Mouse (Mus musculus) heart, embryonic 12.5 days (tissue): ENCODE data around the gene Krtap1-4. TPM values are rescaled to one million over a fixed set of nuclear protein-coding genes. Genes with fewer than 3 reads are reported as not detected.
"Not testable (repeated sequence)": the region's sequence is repeated elsewhere in the genome, so short reads cannot be mapped to it uniquely, and the experiment has no call there.

Experiments
- ATAC-seq: fragments of 200-750 bp; cut with Nextera tagmentation; 2 replicates; pipeline ENCODE4 v1.8.0; 2017; ENCODE audit warnings: moderate TSS enrichment, moderate library complexity; ENCODE audit not compliant: insufficient number of reproducible peaks, low FRiP score
- H3K27ac ChIP-seq: fragments of 300-500 bp; sonication (generic); 2 replicates; pipeline ENCODE4 v1.5.1; 2016; ENCODE audit warnings: mild to moderate bottlenecking, moderate library complexity; ENCODE audit not compliant: poor library complexity, severe bottlenecking
- H3K27me3 ChIP-seq: fragments of 300-500 bp; sonication (generic); replicated peaks from 2 replicates; pipeline ENCODE4 v1.6.1; 2016; ENCODE audit warnings: mild to moderate bottlenecking, moderate library complexity
- H3K36me3 ChIP-seq: fragments of 300-500 bp; sonication (generic); 2 replicates; pipeline ENCODE4 v1.6.1; 2016; ENCODE audit warnings: mild to moderate bottlenecking, moderate library complexity
- H3K4me1 ChIP-seq: fragments of 300-500 bp; sonication (generic); replicated peaks from 2 replicates; pipeline ENCODE4 v1.6.1; 2016; ENCODE audit warnings: mild to moderate bottlenecking
- H3K4me2 ChIP-seq: fragments of 300-500 bp; sonication (generic); 2 replicates; pipeline ENCODE4 v1.6.1; 2016; ENCODE audit warnings: mild to moderate bottlenecking, moderate library complexity
- H3K4me3 ChIP-seq: fragments of 300-500 bp; sonication (generic); 2 replicates; pipeline ENCODE4 v1.5.1; 2016; ENCODE audit warnings: mild to moderate bottlenecking
- H3K9ac ChIP-seq: fragments of 300-500 bp; sonication (generic); 2 replicates; pipeline ENCODE4 v1.6.1; 2016; ENCODE audit warnings: mild to moderate bottlenecking, moderate library complexity
- H3K9me3 ChIP-seq: fragments of 300-500 bp; sonication (generic); replicated peaks from 2 replicates; pipeline ENCODE4 v1.6.1; 2016; ENCODE audit warnings: mild to moderate bottlenecking, moderate library complexity
- WGBS: fragments of 180-500 bp; shearing (Covaris S2); methylation state at CpG from one replicate; pipeline ENCODE4 v1.1.7; 2016; 5-methylcytosine and 5-hydroxymethylcytosine counted together
- polyA plus RNA-seq: library from polyadenylated mRNA; unstranded; fragments of >200 nt; fragmentation: Nextera tagmentation; extraction: Ambion mirVana; gene quantifications from 2 replicates; pipeline ENCODE4 v1.2.1, GENCODE M21; 2016

Krtap1-4 gene
- not detected in 2 replicates for polyA plus RNA-seq

- 0 out of 2 replicates have a peak, but pooled peaks cover 3% of the 10 kb centered on the region for H3K27me3 ChIP-seq
- ATAC-seq: no peak
- no peak within 1 kb of the TSS for H3K4me2 ChIP-seq
- WGBS: 69% methylated on average over 5 of the region's 5 CpGs
- H3K36me3 ChIP-seq: no peaks in the 10 kb centered on the region
- no peaks in the 10 kb centered on the region for H3K4me1 ChIP-seq
- H3K9me3 ChIP-seq: no peaks in the 10 kb centered on the region
- H3K4me3 ChIP-seq: no peak within 1 kb of the TSS
- no peak within 1 kb of the TSS for H3K9ac ChIP-seq
- no peak within 1 kb of the TSS for H3K27ac ChIP-seq
These were observed at the start of gene Krtap1-4 for GRCm38 (mm10) chr11:99583245-99583704. TSS of gene Krtap1-4 (minus strand) at chr11:99583654.

GRCm38 (mm10) chr11:99630890-99631289, 47.4 kb upstream of the Krtap1-4 start:
- WGBS: 65% methylated on average over 3 of the region's 3 CpGs
- ATAC-seq: no peak
- H3K9ac ChIP-seq: no peak overlapping the region

GRCm38 (mm10) chr11:99628138-99628537, 44.7 kb upstream of the Krtap1-4 start, which contains the start of gene Krtap4-1:
TSS of gene Krtap4-1 (minus strand) at chr11:99628238.
- no peak within 1 kb of the TSS for H3K4me2 ChIP-seq
- H3K27ac ChIP-seq: no peak within 1 kb of the TSS
- H3K36me3 ChIP-seq: no peaks in the 10 kb centered on the region
- H3K4me3 ChIP-seq: no peak within 1 kb of the TSS
- peaks cover 5% of the 10 kb centered on the region; the same call in 1 of the 2 replicates for H3K27me3 ChIP-seq
- no peak for ATAC-seq
- peaks cover 5% of the 10 kb centered on the region; the same call in 1 of the 2 replicates for H3K9me3 ChIP-seq
- no peak within 1 kb of the TSS for H3K9ac ChIP-seq
- no peaks in the 10 kb centered on the region for H3K4me1 ChIP-seq
- WGBS: 76% methylated on average over 4 of the region's 4 CpGs

More at GRCm38 (mm10) chr11:99630890-99631289, 47.4 kb upstream of the Krtap1-4 start:
- Histone ChIP-seq H3K9me3 (no peaks in the 10 kb centered on the region), H3K27me3 (peaks cover 10% of the 10 kb centered on the region), H3K27ac (no peak overlapping the region), H3K36me3 (no peaks in the 10 kb centered on the region), H3K4me1 (no peaks in the 10 kb centered on the region), H3K4me3 (no peak overlapping the region), H3K4me2 (no peak overlapping the region)

- Histone ChIP-seq H3K9me3 (peaks cover under 1% of the 10 kb centered on the region; the same call in 1 of the 2 replicates), H3K36me3 (no peaks in the 10 kb centered on the region), H3K4me1 (no peaks in the 10 kb centered on the region), H3K27ac (no peak within 1 kb of the TSS), H3K27me3 (no peaks in the 10 kb centered on the region), H3K4me2 (no peak within 1 kb of the TSS), H3K9ac (no peak within 1 kb of the TSS), H3K4me3 (no peak within 1 kb of the TSS)
- 81% methylated on average over 2 of the region's 2 CpGs for WGBS
- no peak for ATAC-seq
These were observed 36.9 kb upstream of the Krtap1-4 start, which contains the start of gene Gm11562 for GRCm38 (mm10) chr11:99620335-99620734. TSS of gene Gm11562 (minus strand) at chr11:99620435.

GRCm38 (mm10) chr11:99614796-99615363, 31.4 kb upstream of the Krtap1-4 start, which contains the start of gene Krtap2-4:
TSS of gene Krtap2-4 (minus strand) at chr11:99614846.
- Histone ChIP-seq H3K4me1 (no peaks in the 10 kb centered on the region), H3K4me2 (no peak within 1 kb of the TSS), H3K9ac (no peak within 1 kb of the TSS), H3K4me3 (no peak within 1 kb of the TSS), H3K9me3 (no peaks in the 10 kb centered on the region), H3K27me3 (no peaks in the 10 kb centered on the region), H3K36me3 (no peaks in the 10 kb centered on the region), H3K27ac (no peak within 1 kb of the TSS)
- ATAC-seq: no peak
- 53% methylated on average over 3 of the region's 3 CpGs for WGBS

GRCm38 (mm10) chr11:99610089-99610488, 26.6 kb upstream of the Krtap1-4 start, which contains the start of gene Gm11937:
TSS of gene Gm11937 (minus strand) at chr11:99610189.
- not testable (repeated sequence) for H3K36me3 ChIP-seq, ATAC-seq, H3K4me2 ChIP-seq, H3K9me3 ChIP-seq, H3K27me3 ChIP-seq, H3K27ac ChIP-seq, H3K4me1 ChIP-seq, H3K4me3 ChIP-seq, H3K9ac ChIP-seq
- 54% methylated on average over 1 of the region's 2 CpGs for WGBS

- no peak for ATAC-seq
These were observed 25.7 kb upstream of the Krtap1-4 start for GRCm38 (mm10) chr11:99609126-99609525.

GRCm38 (mm10) chr11:99603208-99603607, 19.8 kb upstream of the Krtap1-4 start, which contains the start of gene Gm11938:
TSS of gene Gm11938 (minus strand) at chr11:99603308.
- not testable (repeated sequence) for H3K36me3 ChIP-seq, ATAC-seq
- 59% methylated on average over 1 of the region's 1 CpGs for WGBS

More at GRCm38 (mm10) chr11:99609126-99609525, 25.7 kb upstream of the Krtap1-4 start:
- H3K36me3 ChIP-seq: no peaks in the 10 kb centered on the region
- no peaks in the 10 kb centered on the region; the same call in 1 of the 2 replicates for H3K27me3 ChIP-seq
- no peak overlapping the region for H3K4me3 ChIP-seq
- no peaks in the 10 kb centered on the region for H3K4me1 ChIP-seq
- no peak overlapping the region for H3K27ac ChIP-seq
- WGBS: 62% methylated on average over 1 of the region's 1 CpGs
- H3K4me2 ChIP-seq: no peak overlapping the region
- H3K9ac ChIP-seq: no peak overlapping the region
- H3K9me3 ChIP-seq: no peaks in the 10 kb centered on the region

GRCm38 (mm10) chr11:99597742-99598141, 14.3 kb upstream of the Krtap1-4 start, which contains the start of gene Krtap9-3:
TSS of gene Krtap9-3 (minus strand) at chr11:99598105.
- not testable (repeated sequence) for H3K4me1 ChIP-seq, H3K36me3 ChIP-seq, H3K27ac ChIP-seq, H3K4me3 ChIP-seq, H3K9ac ChIP-seq, H3K9me3 ChIP-seq, H3K27me3 ChIP-seq, H3K4me2 ChIP-seq, ATAC-seq
- 74% methylated on average over 6 of the region's 6 CpGs for WGBS

More at GRCm38 (mm10) chr11:99603208-99603607, 19.8 kb upstream of the Krtap1-4 start, which contains the start of gene Gm11938:
- not testable (repeated sequence) for H3K27ac ChIP-seq, H3K4me2 ChIP-seq, H3K4me1 ChIP-seq, H3K27me3 ChIP-seq, H3K9ac ChIP-seq, H3K4me3 ChIP-seq, H3K9me3 ChIP-seq

GRCm38 (mm10) chr11:99590981-99591380, 7.5 kb upstream of the Krtap1-4 start, which contains the start of gene Krtap1-3:
TSS of gene Krtap1-3 (minus strand) at chr11:99591339.
- Histone ChIP-seq H3K4me2 (no peak within 1 kb of the TSS), H3K36me3 (no peaks in the 10 kb centered on the region), H3K27ac (no peak within 1 kb of the TSS), H3K4me1 (no peaks in the 10 kb centered on the region), H3K27me3 (0 out of 2 replicates have a peak, but pooled peaks cover 4% of the 10 kb centered on the region), H3K4me3 (no peak within 1 kb of the TSS), H3K9me3 (no peaks in the 10 kb centered on the region), H3K9ac (no peak within 1 kb of the TSS)
- WGBS: 76% methylated on average over 6 of the region's 6 CpGs
- no peak for ATAC-seq

- Histone ChIP-seq H3K9ac (no peak overlapping the region), H3K4me1 (no peaks in the 10 kb centered on the region), H3K36me3 (no peaks in the 10 kb centered on the region), H3K27ac (no peak overlapping the region), H3K4me3 (no peak overlapping the region), H3K27me3 (0 out of 2 replicates have a peak, but pooled peaks cover 3% of the 10 kb centered on the region), H3K9me3 (no peaks in the 10 kb centered on the region), H3K4me2 (no peak overlapping the region)
- no peak for ATAC-seq
- 81% methylated on average over 7 of the region's 7 CpGs for WGBS
These were observed 1.6 kb upstream of the Krtap1-4 start for GRCm38 (mm10) chr11:99585096-99585495.
